Mouse (Mus musculus): Measurements from ENCODE around the gene Hist1h2ah. TPM values are rescaled to one million over a fixed set of nuclear protein-coding genes. Genes with fewer than 3 reads are reported as not detected.

The Hist1h2ah gene
- polyA plus RNA-seq, 1 experiment from 2014 or later = 3.4 TPM

DNA sequence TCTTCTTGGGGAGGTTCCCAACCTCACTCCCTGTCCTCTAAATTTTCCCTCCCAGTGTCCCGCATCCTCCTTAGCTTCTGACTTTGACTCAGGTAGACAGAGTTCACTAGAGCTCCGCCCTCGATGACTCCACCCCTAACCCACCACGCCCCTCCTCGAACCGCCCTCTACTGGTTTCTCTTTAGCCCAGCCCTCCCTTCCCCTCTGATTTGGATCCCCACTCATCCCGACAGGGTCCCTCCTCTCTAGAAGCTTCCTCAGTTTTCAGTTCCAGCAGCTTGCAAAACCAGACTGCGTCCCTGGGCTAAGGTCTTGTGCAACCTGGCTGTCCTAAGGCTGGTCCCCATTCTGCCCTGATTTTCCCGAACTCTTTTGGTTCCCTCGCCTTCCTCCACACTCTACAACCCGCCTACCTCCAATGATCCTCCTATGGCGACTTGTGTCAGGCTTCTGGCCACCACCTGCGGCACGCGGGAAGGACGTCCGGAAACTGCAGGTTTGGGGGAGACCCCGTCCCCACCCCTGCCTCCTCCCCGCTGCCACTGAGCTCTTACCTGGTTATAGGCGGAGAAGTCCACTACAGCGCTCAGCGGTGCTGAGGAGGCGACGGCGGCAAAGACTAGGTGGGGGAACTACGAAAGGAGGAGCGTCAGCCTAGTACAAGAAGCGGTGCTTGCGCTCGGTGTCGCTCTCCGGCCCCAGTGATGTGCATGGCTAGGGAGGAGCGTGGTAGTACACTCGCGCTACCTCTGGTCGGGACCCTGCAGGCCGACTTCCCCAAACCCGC, 28.8 kb downstream of the Hist1h2ah start:
- TF ChIP-seq CTCF (IDR thresholded peaks at IDR 0.05; ENCODE audit: low read depth) = peak; percentile 28; the same call in 1 of the 2 replicates
- Histone ChIP-seq H3K4me3 (ENCODE audit: low read depth, low read length) (peak overlapping the region; percentile 50), H3K27ac (ENCODE audit: low read depth, low read length) (no peak overlapping the region), H3K9ac (ENCODE audit: low read depth, low read length) (peak overlapping the region; percentile 51), H3K27me3 (replicated peaks; ENCODE audit: control insufficient read depth, insufficient read depth, low read length) (peaks cover 87% of the 10 kb centered on the region), H3K9me3 (ENCODE audit: control insufficient read depth) (no peaks in the 10 kb centered on the region), H3K4me1 (replicated peaks; ENCODE audit: control insufficient read depth, insufficient read depth, low read length) (no peaks in the 10 kb centered on the region), H3K36me3 (ENCODE audit: control insufficient read depth, insufficient read depth) (no peaks in the 10 kb centered on the region), H3K4me2 (replicated peaks; ENCODE audit: low read depth) (peak overlapping the region; percentile 98)
- under 1% methylated on average over 38 of the region's 38 CpGs for whole genome bisulfite sequencing
- peak; percentile 85 for ATAC-seq

- no peaks in the 10 kb centered on the region for H3K9me3 ChIP-seq (ENCODE audit: control insufficient read depth)
- H3K4me1 ChIP-seq (replicated peaks; ENCODE audit: control insufficient read depth, insufficient read depth, low read length) = no peaks in the 10 kb centered on the region
- H3K9ac ChIP-seq (ENCODE audit: low read depth, low read length) = peak overlapping the region; percentile 19; the same call in 1 of the 2 replicates
- WGBS = under 1% methylated on average over 45 of the region's 45 CpGs
- H3K27ac ChIP-seq (ENCODE audit: low read depth, low read length) = no peak overlapping the region
- peak overlapping the region; percentile 50 for H3K4me3 ChIP-seq (ENCODE audit: low read depth, low read length)
- no peaks in the 10 kb centered on the region for H3K36me3 ChIP-seq (ENCODE audit: control insufficient read depth, insufficient read depth)
- peaks cover 89% of the 10 kb centered on the region for H3K27me3 ChIP-seq (replicated peaks; ENCODE audit: control insufficient read depth, insufficient read depth, low read length)
- H3K4me2 ChIP-seq (replicated peaks; ENCODE audit: low read depth) = peak overlapping the region; percentile 98
- TF ChIP-seq CTCF (IDR thresholded peaks at IDR 0.05; ENCODE audit: low read depth) = no peak
- peak; percentile 69 for ATAC-seq
Observed at GRCm38 (mm10) chr13:22005605-22006333, 29.6 kb downstream of the Hist1h2ah start.

DNA sequence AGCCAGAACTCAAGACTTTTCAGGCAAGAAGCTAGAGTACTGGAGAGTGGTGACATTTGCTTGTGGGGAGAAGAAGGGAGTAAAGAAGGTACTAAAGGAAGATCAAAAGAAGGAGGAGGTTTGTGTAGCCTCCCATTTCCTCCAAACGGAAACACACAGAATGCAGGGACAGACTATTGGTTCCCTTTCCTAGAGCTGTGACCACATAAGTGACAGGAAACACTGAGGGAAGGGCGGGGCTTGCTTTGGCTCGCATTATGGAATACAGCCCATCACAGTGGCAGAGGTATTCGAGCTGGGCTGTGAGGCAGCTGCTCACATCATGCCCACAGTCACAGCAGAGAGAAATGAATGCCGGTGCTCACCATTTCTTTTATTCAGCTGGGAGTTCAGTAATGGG, 33.5 kb downstream of the Hist1h2ah start:
- H3K36me3 ChIP-seq (ENCODE audit: control insufficient read depth, insufficient read depth) = no peaks in the 10 kb centered on the region
- no peak overlapping the region for H3K27ac ChIP-seq (ENCODE audit: low read depth, low read length)
- no peak overlapping the region for H3K4me3 ChIP-seq (ENCODE audit: low read depth, low read length)
- H3K27me3 ChIP-seq (replicated peaks; ENCODE audit: control insufficient read depth, insufficient read depth, low read length) = peaks cover 90% of the 10 kb centered on the region
- no peak overlapping the region for H3K9ac ChIP-seq (ENCODE audit: low read depth, low read length)
- no peak overlapping the region for H3K4me2 ChIP-seq (replicated peaks; ENCODE audit: low read depth)
- no peaks in the 10 kb centered on the region for H3K9me3 ChIP-seq (ENCODE audit: control insufficient read depth)
- no peak for TF ChIP-seq CTCF (IDR thresholded peaks at IDR 0.05; ENCODE audit: low read depth)
- 32% methylated on average over 5 of the region's 5 CpGs for WGBS
- no peak for ATAC-seq
- no peaks in the 10 kb centered on the region for H3K4me1 ChIP-seq (replicated peaks; ENCODE audit: control insufficient read depth, insufficient read depth, low read length)

- WGBS = 68% methylated on average over 2 of the region's 2 CpGs
- H3K4me1 ChIP-seq (replicated peaks; ENCODE audit: control insufficient read depth, insufficient read depth, low read length) = no peaks in the 10 kb centered on the region
- H3K27me3 ChIP-seq (replicated peaks; ENCODE audit: control insufficient read depth, insufficient read depth, low read length) = peaks cover 90% of the 10 kb centered on the region
- H3K27ac ChIP-seq (ENCODE audit: low read depth, low read length) = no peak overlapping the region
- H3K36me3 ChIP-seq (ENCODE audit: control insufficient read depth, insufficient read depth) = no peaks in the 10 kb centered on the region
- H3K9ac ChIP-seq (ENCODE audit: low read depth, low read length) = no peak overlapping the region
- H3K4me2 ChIP-seq (replicated peaks; ENCODE audit: low read depth) = no peak overlapping the region
- H3K9me3 ChIP-seq (ENCODE audit: control insufficient read depth) = no peaks in the 10 kb centered on the region
- H3K4me3 ChIP-seq (ENCODE audit: low read depth, low read length) = no peak overlapping the region
- no peak for ATAC-seq
- TF ChIP-seq CTCF (IDR thresholded peaks at IDR 0.05; ENCODE audit: low read depth) = no peak
Observed at GRCm38 (mm10) chr13:22001346-22001745, 34.0 kb downstream of the Hist1h2ah start.

DNA sequence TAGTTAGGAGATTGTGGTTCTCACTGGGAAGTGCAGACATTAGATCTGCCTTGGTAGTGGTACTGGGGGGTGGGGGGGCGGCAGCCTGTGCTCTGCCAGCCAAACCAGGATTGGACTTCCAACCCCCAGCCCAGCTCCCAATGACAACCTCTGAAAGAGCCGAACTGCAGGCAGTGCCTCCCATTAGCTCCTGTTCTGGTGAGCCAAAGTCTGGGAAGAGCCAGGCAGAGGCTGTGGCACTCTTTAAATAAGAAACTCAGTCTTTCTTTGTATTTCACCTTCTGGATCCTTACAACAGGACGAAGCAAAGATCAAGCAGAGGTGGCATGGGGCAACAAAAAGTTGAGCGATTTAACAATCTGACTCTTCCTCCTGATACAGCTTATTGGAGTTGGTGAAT, 36.2 kb downstream of the Hist1h2ah start:
- no peak overlapping the region for H3K9ac ChIP-seq (ENCODE audit: low read depth, low read length)
- H3K27me3 ChIP-seq (replicated peaks; ENCODE audit: control insufficient read depth, insufficient read depth, low read length) = peaks cover 89% of the 10 kb centered on the region
- no peak for TF ChIP-seq CTCF (IDR thresholded peaks at IDR 0.05; ENCODE audit: low read depth)
- H3K9me3 ChIP-seq (ENCODE audit: control insufficient read depth) = no peaks in the 10 kb centered on the region
- H3K27ac ChIP-seq (ENCODE audit: low read depth, low read length) = no peak overlapping the region
- WGBS = 49% methylated on average over 4 of the region's 4 CpGs
- H3K4me3 ChIP-seq (ENCODE audit: low read depth, low read length) = no peak overlapping the region
- H3K36me3 ChIP-seq (ENCODE audit: control insufficient read depth, insufficient read depth) = no peaks in the 10 kb centered on the region
- no peaks in the 10 kb centered on the region for H3K4me1 ChIP-seq (replicated peaks; ENCODE audit: control insufficient read depth, insufficient read depth, low read length)
- ATAC-seq = no peak
- no peak overlapping the region for H3K4me2 ChIP-seq (replicated peaks; ENCODE audit: low read depth)

DNA sequence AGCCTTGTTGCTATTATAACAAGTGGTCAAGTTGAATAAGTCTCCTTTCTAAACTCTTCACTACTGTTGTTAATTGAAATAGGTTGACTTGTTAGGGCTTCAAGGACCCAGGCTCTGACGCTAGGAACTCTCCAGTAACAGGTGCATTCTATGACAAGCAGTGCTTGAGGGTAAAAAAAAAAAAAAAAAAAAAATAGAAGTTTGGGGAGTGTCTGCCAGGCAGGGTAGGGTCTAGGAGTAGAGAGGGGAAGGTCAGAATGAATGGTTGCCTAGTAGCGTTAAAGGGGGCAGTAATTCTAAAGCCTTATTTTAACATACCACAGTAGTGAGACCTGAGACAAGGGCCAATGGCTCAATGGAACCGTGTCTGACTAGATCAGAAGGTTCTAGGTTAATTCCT, 37.0 kb downstream of the Hist1h2ah start:
- WGBS = 35% methylated on average over 3 of the region's 3 CpGs
- no peak overlapping the region for H3K9ac ChIP-seq (ENCODE audit: low read depth, low read length)
- no peaks in the 10 kb centered on the region for H3K36me3 ChIP-seq (ENCODE audit: control insufficient read depth, insufficient read depth)
- no peak for ATAC-seq
- TF ChIP-seq CTCF (IDR thresholded peaks at IDR 0.05; ENCODE audit: low read depth) = no peak
- no peaks in the 10 kb centered on the region for H3K4me1 ChIP-seq (replicated peaks; ENCODE audit: control insufficient read depth, insufficient read depth, low read length)
- no peak overlapping the region for H3K4me2 ChIP-seq (replicated peaks; ENCODE audit: low read depth)
- no peaks in the 10 kb centered on the region for H3K9me3 ChIP-seq (ENCODE audit: control insufficient read depth)
- H3K4me3 ChIP-seq (ENCODE audit: low read depth, low read length) = no peak overlapping the region
- H3K27me3 ChIP-seq (replicated peaks; ENCODE audit: control insufficient read depth, insufficient read depth, low read length) = peaks cover 87% of the 10 kb centered on the region
- H3K27ac ChIP-seq (ENCODE audit: low read depth, low read length) = no peak overlapping the region
